Mouse (Mus musculus) heart, embryonic 11.5 days (tissue): Measurements from ENCODE around the gene Dennd5b. TPM values are rescaled to one million over a fixed set of nuclear protein-coding genes. Genes with fewer than 3 reads are reported as not detected.

Source experiments
- ATAC-seq: fragments of 200-750 bp; cut with Nextera tagmentation; replicated peaks from 2 replicates; pipeline ENCODE4 v1.8.0; 2017; ENCODE audit warnings: moderate library complexity; ENCODE audit not compliant: insufficient number of reproducible peaks, low FRiP score, low TSS enrichment
- H3K27ac ChIP-seq: fragments of 300-500 bp; sonication (generic); 2 replicates; pipeline ENCODE4 v1.5.1; 2014; ENCODE audit warnings: mild to moderate bottlenecking, low read depth, low read length
- H3K27me3 ChIP-seq: fragments of 300-500 bp; sonication (generic); 2 replicates; pipeline ENCODE4 v1.6.1; 2014; ENCODE audit warnings: mild to moderate bottlenecking, low read length, mixed read lengths; ENCODE audit not compliant: control insufficient read depth, insufficient read depth
- H3K36me3 ChIP-seq: fragments of 300-500 bp; sonication (generic); 2 replicates; pipeline ENCODE4 v1.6.1; 2014; ENCODE audit warnings: mild to moderate bottlenecking, low read length, moderate library complexity, mixed read lengths; ENCODE audit not compliant: control insufficient read depth, insufficient read depth
- H3K4me1 ChIP-seq: fragments of 300-500 bp; sonication (generic); 2 replicates; pipeline ENCODE4 v1.6.1; 2014; ENCODE audit warnings: low read length; ENCODE audit not compliant: control insufficient read depth, insufficient read depth
- H3K4me2 ChIP-seq: fragments of 300-500 bp; sonication (generic); 2 replicates; pipeline ENCODE4 v1.6.1; 2014; ENCODE audit warnings: mild to moderate bottlenecking, moderate library complexity
- H3K4me3 ChIP-seq: fragments of 300-500 bp; sonication (generic); 2 replicates; pipeline ENCODE4 v1.5.1; 2014; ENCODE audit warnings: low read depth, low read length
- H3K9ac ChIP-seq: fragments of 300-500 bp; sonication (generic); 2 replicates; pipeline ENCODE4 v1.6.1; 2014; ENCODE audit warnings: mild to moderate bottlenecking, low read depth, low read length, moderate library complexity
- H3K9me3 ChIP-seq: fragments of 300-500 bp; sonication (generic); replicated peaks from 2 replicates; pipeline ENCODE4 v1.6.1; 2016; ENCODE audit warnings: low read length; ENCODE audit not compliant: control insufficient read depth
- WGBS: fragments of 180-500 bp; shearing (Covaris S2); extraction: QIAGEN DNeasy Blood & Tissue Kit; methylation state at CpG from one replicate; pipeline ENCODE4 v1.1.7; 2014; ENCODE audit not compliant: insufficient replicate concordance; 5-methylcytosine and 5-hydroxymethylcytosine counted together
- polyA plus RNA-seq: library from polyadenylated mRNA; unstranded; fragments of >200 nt; fragmentation: Nextera tagmentation; extraction: Ambion mirVana; gene quantifications from 2 replicates; pipeline ENCODE4 v1.2.1, GENCODE M21; 2014

Gene Dennd5b
- polyA plus RNA-seq, 1 experiment from 2014 or later, result 11.1 TPM

DNA sequence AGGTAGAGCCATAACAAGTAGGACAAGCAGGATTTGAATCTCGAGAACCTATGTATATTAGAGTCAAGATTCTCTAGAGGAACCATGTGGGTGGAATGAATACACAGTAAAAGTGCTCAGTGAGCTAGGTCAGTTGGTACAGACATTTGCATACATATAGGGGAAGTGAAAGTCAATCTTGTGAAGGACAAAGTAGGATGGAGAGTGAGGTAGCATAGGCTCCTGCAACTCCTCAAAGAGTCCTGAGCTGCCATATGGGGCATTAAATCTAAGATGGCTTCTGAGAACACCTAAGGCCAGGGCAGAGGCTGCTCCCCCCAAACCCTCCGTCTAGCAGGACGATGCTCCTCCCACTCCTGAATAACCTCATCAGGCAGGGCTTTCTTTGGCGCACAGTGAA, 115.5 kb downstream of the Dennd5b start:
- 84% methylated on average over 4 of the region's 4 CpGs for WGBS
- no peaks in the 10 kb centered on the region for H3K9me3 ChIP-seq
- ATAC-seq, result no peak
- H3K9ac ChIP-seq, result no peak overlapping the region
- H3K27me3 ChIP-seq, result no peaks in the 10 kb centered on the region
- no peaks in the 10 kb centered on the region for H3K36me3 ChIP-seq
- H3K4me3 ChIP-seq, result no peak overlapping the region
- H3K4me1 ChIP-seq, result no peaks in the 10 kb centered on the region
- H3K4me2 ChIP-seq, result no peak overlapping the region
- H3K27ac ChIP-seq, result no peak overlapping the region

DNA sequence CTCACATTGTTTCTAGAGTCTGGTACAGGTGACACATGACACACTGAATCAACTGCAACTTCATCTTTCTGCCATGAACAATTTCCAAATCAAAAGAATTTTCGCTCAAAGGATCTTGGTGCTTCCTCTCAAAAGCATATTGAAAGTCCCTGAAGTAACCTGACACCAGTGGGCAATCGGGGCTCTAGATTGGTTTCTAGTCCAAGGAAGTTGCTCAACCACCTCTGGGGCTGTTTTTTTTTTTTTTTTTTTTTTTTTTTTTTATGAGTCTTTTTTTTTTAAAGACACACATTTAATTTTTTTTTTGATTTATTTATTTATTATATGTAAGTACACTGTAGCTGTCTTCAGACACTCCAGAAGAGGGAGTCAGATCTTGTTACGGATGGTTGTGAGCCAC, 121.0 kb downstream of the Dennd5b start:
- Histone ChIP-seq H3K4me3 (no peak overlapping the region), H3K9me3 (no peaks in the 10 kb centered on the region), H3K27me3 (no peaks in the 10 kb centered on the region), H3K9ac (no peak overlapping the region), H3K27ac (no peak overlapping the region), H3K4me1 (no peaks in the 10 kb centered on the region), H3K36me3 (no peaks in the 10 kb centered on the region), H3K4me2 (no peak overlapping the region)
- 54% methylated on average over 2 of the region's 3 CpGs for WGBS
- no peak for ATAC-seq

DNA sequence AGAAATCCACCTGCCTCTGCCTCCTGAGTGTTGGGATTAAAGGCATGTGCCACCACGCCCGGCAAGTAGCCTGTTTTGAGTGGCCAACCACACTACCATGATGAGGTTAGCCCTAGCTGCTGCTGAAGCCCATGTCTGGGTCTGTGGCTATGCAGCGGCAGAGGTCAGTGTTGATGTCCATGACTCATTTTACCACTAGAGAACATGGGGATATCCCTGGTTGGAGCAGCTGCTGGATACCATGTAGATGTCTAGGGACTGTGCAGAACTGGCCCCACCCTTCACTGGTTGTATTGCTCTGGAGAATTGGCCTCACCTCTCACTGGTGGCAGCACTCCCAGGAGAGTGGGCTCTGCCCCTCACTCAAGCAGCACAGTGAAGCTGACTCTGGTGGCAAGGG, 126.4 kb downstream of the Dennd5b start:
- Histone ChIP-seq H3K4me3 (no peak overlapping the region), H3K4me2 (no peak overlapping the region), H3K27ac (no peak overlapping the region), H3K36me3 (no peaks in the 10 kb centered on the region), H3K27me3 (no peaks in the 10 kb centered on the region), H3K4me1 (peaks cover 15% of the 10 kb centered on the region), H3K9me3 (no peaks in the 10 kb centered on the region), H3K9ac (no peak overlapping the region)
- 0 out of 2 replicates have a peak, but pooled peaks have one; percentile 14 for ATAC-seq
- WGBS, result 92% methylated on average over 3 of the region's 3 CpGs

DNA sequence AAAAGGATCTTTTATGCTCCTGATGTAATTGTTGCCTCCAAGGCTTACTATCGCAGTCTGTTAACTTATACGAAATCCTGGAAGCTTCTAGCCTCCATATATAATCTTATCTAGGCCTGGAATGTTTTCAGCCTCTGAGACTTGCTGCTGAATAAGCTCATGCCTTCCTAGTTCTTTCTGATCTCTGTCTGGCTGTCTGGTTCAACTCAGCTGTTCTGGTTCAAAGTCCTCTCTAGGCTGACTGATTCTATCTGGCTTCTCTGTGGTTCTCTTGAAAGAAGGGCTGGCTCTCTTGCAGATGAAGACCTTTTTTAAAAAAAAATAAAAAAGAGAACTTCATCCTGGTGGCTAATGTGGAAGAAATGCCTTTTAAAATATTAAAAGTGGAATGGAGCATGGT, 128.6 kb downstream of the Dennd5b start:
- no peak overlapping the region for H3K27ac ChIP-seq
- no peaks in the 10 kb centered on the region for H3K36me3 ChIP-seq
- H3K9me3 ChIP-seq, result no peaks in the 10 kb centered on the region
- no peak overlapping the region for H3K4me2 ChIP-seq
- ATAC-seq, result no peak
- H3K27me3 ChIP-seq, result no peaks in the 10 kb centered on the region
- H3K9ac ChIP-seq, result no peak overlapping the region
- H3K4me1 ChIP-seq, result peaks cover 15% of the 10 kb centered on the region
- H3K4me3 ChIP-seq, result no peak overlapping the region
- WGBS, result 24% methylated on average over 2 of the region's 2 CpGs

DNA sequence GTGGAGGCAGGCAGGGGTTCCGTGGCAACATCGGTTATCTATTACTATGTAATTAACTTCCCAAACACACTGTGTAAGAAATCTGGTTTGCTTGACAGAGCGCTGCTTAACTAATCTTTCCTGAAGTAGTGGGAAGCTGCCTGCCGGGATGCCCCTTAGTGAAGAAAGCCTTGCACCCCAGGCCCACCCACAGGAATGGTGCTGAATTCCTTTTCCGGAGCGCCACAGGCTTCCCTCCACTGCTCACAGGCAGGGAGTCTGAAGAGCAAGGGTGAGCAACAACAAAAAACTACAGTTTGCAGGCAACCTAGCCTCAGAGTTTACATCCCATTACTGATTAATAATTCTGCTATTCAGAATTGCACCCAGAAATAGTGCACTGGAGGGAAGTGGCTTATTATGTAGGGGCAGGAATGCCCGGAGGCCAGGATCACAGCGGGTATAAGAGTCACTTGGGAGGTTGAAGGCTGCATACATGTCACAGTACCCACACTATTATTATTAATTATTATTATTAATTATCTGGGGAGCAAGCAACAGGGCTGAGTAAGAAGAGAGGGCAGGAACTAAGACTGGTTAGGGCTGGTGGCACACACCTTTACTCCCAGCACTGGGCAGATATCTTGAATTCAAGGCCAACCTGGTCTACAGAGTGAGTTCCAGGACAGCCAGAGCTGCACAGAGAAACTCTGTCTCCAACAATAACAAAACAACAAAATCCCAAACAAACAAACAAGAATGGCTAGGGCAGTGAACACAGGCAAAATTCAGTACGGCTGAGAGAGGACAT, 129.2 kb downstream of the Dennd5b start:
- no peaks in the 10 kb centered on the region for H3K36me3 ChIP-seq
- peak overlapping the region; percentile 47 for H3K27ac ChIP-seq
- 0 out of 2 replicates have a peak, but pooled peaks have one; percentile 31 for ATAC-seq
- H3K4me3 ChIP-seq, result no peak overlapping the region
- no peaks in the 10 kb centered on the region for H3K9me3 ChIP-seq
- H3K9ac ChIP-seq, result peak overlapping the region; percentile 12; the same call in 1 of the 2 replicates
- peaks cover 15% of the 10 kb centered on the region for H3K4me1 ChIP-seq
- peak overlapping the region; percentile 42 for H3K4me2 ChIP-seq
- 18% methylated on average over 9 of the region's 9 CpGs for WGBS
- H3K27me3 ChIP-seq, result no peaks in the 10 kb centered on the region

DNA sequence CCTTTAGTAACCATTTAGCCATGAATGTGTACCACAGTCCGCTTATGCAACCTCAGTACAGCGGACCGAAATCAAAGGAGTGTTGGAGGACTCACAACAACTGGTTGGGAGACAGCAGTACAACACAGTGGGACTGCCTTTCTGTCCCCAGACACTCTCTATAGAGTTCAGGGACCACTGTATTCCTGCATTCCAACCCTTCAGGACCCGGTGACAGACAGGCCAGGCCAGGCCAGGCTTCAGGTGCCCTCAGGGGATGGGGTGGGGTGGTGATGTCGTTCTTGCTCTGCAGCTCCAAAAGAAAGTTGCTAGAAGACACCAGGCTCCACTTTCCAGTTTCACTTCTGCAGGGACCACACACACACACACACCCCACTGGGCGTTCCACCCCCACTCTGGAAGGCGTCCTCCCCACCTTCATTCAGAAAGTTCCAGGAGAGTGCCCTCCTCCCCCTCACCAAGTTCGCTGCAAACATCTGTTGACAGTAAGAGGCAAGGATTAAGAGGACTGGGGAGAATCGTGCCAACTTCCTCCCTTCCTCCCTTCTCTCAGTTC, 130.0 kb downstream of the Dennd5b start:
- no peak overlapping the region for H3K4me3 ChIP-seq
- H3K27ac ChIP-seq, result no peak overlapping the region; the same call in 1 of the 2 replicates
- peak overlapping the region; percentile 34; the same call in 1 of the 2 replicates for H3K9ac ChIP-seq
- no peaks in the 10 kb centered on the region for H3K27me3 ChIP-seq
- no peaks in the 10 kb centered on the region for H3K36me3 ChIP-seq
- ATAC-seq, result no peak
- WGBS, result 34% methylated on average over 9 of the region's 9 CpGs
- H3K4me2 ChIP-seq, result peak overlapping the region; percentile 42
- peaks cover 15% of the 10 kb centered on the region for H3K4me1 ChIP-seq
- no peaks in the 10 kb centered on the region for H3K9me3 ChIP-seq

DNA sequence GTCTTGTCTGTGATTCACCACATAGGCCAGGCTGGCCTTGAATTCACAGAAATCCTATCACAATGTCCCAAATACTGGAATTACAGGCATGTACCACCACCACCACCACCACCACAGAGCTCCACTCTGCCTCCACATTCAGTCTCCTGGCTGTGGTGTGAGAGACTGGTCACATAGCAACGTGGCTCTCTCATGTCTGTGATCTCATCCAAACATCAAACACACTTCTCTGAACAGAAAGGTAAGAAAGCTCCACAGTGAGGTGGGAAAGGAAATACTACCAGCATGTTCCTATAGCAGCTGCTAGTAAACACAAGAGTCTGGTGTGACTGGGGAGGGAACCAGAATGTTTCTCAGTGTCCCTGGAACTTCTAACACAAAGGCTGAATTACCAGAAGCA, 140.2 kb downstream of the Dennd5b start:
- WGBS, result 35% methylated on average over 1 of the region's 1 CpGs
- no peak overlapping the region for H3K9ac ChIP-seq
- no peak overlapping the region for H3K4me3 ChIP-seq
- H3K4me1 ChIP-seq, result no peaks in the 10 kb centered on the region
- H3K27ac ChIP-seq, result no peak overlapping the region
- H3K27me3 ChIP-seq, result no peaks in the 10 kb centered on the region
- no peaks in the 10 kb centered on the region for H3K9me3 ChIP-seq
- H3K36me3 ChIP-seq, result no peaks in the 10 kb centered on the region
- ATAC-seq, result no peak
- no peak overlapping the region for H3K4me2 ChIP-seq

DNA sequence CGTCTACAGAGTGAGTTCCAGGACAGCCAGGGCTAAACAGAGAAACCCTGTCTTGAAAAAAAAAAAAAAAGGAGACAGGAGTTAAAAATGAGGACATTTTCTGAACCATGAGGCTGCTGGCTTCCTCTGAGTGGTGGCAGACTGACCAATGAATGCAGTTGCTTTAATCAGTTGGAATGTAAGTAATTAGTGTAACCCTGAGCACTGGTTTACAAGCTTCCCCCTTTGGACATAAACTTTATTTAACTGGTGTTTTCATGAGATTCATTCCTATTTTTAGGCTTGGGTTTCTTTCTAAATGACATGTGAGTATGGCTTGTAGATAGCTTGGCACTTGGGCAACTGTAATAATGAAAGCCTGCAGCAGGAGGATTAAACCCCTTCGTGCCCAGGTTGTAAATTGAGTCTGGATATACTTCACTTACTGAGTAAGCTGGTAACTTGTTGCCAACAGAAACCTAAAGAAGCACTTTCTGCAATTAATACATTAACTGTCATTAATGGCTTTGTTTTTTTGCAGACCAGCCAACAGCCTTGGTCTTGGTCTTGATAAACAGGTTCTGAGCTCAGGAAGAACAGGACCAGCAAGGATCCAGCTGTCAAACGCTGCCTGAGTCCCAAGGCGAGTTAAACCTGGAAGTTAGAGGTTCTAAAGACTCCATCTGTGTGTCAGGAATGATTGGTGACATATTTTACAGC, 141.8 kb downstream of the Dennd5b start:
- no peak overlapping the region for H3K4me2 ChIP-seq
- no peaks in the 10 kb centered on the region for H3K9me3 ChIP-seq
- H3K36me3 ChIP-seq, result no peaks in the 10 kb centered on the region
- no peak overlapping the region for H3K9ac ChIP-seq
- WGBS, result 49% methylated on average over 4 of the region's 4 CpGs
- H3K27ac ChIP-seq, result no peak overlapping the region
- no peak for ATAC-seq
- H3K4me1 ChIP-seq, result peaks cover 8% of the 10 kb centered on the region; the same call in 1 of the 2 replicates
- H3K27me3 ChIP-seq, result no peaks in the 10 kb centered on the region
- no peak overlapping the region for H3K4me3 ChIP-seq
